Mouse (Mus musculus) lung, postnatal 10 days (tissue): ENCODE data around the gene Olfr307.
"Not testable (repeated sequence)": the region's sequence is repeated elsewhere in the genome, so short reads cannot be mapped to it uniquely, and the experiment has no call there.

Experiments
- DNase-seq: peaks from one replicate; pipeline ENCODE4 v3.0.0; 2021

Olfr307 gene

DNA sequence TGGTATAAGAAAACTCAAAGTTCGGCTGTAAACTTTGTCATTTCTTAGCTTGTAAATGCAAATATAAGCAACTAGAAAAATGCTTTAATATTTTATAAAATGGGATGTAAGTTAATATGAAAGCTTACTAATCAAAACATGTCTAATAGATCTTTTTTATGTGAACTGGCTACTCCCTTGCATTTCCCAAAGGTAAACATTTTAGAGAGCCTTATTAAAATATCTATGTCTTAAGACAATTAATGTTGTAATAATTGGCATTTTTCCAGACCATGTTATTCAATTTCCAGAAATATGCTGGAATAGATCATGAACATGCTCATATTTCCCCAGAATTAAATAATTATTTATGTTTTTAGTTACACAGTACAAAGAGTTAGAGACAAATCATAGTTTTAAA lies at the start of gene Olfr307:
Gene Olfr307 (minus strand): TSS at position 101 of the 400 bp plus-strand sequence.
- no peak for DNase-seq

DNA sequence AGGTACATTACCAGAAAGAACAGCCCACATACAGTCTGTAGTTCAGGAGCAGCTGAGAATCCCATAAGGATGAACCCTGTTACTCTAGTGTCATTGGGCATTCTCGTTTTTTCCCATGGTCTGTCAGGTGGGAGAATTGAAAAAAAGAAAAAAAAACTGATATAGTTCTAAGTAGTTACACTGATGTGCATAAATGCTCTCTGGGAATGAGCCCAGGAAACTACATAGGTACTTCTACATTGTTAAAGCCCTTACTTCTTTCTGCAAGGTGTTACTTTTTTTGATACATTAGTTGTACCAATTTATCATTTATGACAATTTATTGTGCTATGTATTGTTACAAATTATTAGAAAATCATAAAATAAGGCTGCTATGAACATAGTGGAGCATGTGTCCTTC lies 49.2 kb upstream of the Olfr307 start, which contains the start of gene Olfr304:
Gene Olfr304 (minus strand): TSS at position 101 of the 400 bp plus-strand sequence.
- DNase-seq = no peak

DNA sequence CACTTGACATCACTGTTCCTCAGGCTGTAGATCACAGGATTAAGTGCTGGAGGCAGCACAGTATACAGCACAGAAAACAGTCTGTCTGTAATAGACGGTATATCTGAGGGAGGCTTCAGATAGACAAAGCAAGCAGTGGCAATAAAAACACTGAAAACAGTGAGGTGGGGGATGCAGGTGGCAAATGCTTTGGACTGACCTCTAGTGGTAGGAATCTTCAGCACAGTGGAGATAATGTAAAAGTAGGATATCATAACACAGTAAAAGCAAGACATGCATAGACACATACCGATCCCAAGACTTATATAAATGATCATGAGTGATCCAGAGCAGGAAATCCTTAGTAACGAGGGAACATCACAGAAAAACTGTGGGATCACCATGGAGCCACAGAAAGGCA lies 48.4 kb upstream of the Olfr307 start:
- DNase-seq = no peak

DNA sequence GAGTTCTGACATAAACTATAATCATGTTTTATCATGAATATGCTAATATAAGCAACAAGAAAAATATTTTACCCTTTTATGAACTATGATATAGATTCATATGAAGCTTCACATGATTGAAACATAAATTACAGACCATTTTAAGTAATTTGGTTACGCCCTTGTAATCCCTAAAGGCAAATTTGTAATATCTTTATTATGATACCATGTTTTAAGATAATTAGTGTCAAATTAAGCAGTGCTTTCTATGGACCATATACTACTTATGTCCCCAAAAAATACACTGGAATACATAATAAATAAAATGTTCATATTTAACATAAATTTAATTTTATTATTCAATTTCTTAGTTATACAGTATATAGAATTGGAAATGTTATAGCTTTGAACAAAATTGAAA lies 29.4 kb upstream of the Olfr307 start, which contains the start of gene Olfr305:
Gene Olfr305 (minus strand): TSS at position 101 of the 400 bp plus-strand sequence.
- DNase-seq = no peak

DNA sequence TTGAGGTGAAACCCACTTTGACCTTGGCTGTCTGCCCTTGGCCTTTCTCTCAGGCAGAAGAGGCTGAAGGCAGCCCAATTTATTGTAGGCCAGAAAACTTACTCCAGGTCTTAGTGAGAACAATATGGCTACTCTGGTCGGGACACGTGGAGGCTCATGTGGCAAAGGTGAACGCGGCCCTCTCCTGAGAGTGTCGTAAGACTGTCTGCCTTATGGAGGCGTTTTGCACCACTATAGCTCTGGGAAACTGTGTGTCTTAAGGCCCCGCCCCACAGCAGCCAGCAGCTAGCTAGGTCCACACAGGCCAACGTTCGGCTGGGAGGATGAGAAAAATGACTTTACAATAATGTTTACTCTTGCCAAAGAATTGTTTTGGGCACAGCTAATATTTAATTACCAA lies 8.9 kb upstream of the Olfr307 start:
- not testable (repeated sequence) for DNase-seq

DNA sequence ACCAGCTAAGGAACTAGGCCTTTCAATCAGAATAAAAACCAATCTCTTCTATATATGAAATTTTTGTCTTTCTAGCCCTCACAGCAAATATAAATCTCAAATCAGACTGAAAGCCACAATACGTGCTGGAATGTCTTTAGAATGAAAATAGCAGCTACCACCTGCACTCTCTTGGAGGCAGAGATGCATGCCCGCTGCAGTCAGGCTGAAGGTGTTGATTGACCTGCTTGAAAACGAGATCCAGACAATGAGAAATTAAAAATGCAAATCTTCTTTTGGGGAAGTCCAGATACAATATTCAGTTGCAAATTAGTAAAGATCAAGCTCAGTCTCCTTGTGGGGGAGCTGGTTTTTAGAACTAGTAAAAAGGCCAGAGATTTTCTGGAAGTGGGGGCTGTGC lies 6.9 kb upstream of the Olfr307 start:
- no peak for DNase-seq

DNA sequence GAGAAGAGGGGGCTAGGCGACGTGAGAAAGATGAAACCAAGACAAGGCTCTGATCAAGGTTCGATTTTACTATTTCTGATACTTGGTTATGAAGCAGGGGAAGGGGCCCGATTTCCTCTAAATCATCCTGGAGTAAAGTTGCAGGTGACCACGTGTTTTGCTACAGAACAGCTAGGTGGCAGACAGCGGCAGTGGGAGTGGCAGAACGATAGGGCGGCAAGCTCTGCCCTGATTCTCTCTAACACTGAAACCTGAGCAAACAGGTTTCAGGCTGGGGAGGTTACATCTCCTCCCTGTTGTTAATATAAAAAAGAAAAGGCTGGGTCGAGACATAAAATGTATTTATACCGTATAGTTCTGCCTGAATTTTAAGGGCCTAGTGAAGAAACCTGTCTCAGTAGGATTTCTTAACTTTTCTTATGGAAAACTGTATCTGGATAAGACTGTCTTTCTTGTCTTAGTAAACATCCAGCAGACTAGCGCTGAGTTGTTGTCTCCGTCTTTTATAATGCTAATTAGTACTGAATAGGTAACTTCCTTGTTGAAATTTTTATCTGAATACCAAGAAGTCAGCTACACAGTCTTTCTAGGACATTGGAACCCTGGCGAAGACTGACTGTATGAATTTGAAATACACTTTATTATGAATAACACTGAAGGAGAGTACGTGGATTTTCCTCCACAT lies 5.6 kb upstream of the Olfr307 start:
- no peak for DNase-seq

DNA sequence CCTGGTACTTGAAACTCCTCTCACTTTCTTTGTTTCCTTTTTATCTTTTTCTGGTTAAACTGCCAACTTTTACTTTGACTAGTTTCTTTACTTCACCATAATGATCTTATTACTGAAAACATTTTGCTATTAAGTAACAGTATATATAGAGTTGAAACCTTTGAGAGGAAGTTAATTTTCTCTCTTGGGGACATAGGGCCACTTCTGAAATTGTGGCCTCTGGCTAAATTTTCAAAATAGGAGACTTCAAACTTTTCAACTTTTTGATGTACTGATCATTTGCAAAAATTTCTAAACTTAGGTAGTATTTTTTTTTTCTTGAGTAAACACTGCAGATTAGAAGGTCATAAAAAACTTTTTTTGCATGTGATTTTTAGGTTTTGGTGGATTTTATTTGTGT lies 11.9 kb downstream of the Olfr307 start, which contains the start of gene Olfr308:
Gene Olfr308 (minus strand): TSS at position 101 of the 400 bp plus-strand sequence.
- DNase-seq = no peak

DNA sequence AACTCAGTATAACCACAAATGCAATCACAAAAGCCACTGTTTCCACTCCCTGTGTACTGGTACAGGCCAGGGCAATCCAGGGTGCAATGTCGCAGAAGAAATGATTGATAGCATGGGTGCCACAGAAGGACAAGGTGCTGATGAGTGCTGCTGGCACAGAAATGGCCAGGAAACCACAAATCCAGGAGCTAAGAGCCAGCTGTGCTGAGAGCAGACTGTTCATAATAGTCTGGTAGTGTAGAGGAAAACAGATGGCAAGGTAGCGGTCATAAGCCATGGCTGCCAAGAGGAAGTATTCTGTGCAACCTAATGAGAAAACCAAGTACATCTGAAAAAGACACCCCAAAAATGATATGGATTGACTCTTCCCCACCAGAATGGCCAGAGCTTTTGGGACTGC lies 16.1 kb downstream of the Olfr307 start:
- no peak for DNase-seq

DNA sequence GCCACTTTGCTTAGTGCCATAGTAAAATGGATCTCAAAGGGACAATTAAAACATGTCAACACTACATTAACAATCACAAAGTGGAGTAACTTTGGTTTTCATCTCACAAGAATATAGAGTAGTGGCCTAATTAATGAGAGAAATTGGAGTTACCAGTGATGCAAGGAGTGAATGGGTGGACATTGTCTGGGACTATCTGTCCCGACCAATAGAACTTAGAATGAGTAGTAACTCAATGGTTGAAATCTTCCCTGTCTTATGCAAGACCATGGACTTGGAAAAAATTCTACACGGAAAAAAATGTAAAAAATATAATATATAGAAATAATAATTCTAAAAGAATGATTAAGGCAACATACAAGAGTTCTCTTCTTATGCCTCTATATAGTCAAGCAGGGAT lies 23.8 kb downstream of the Olfr307 start, which contains the start of gene Olfr309:
Gene Olfr309 (minus strand): TSS at position 101 of the 400 bp plus-strand sequence.
- DNase-seq = no peak
